Mouse (Mus musculus): ENCODE data around the gene Dhps.
"Not testable (repeated sequence)": the region's sequence is repeated elsewhere in the genome, so short reads cannot be mapped to it uniquely, and the experiment has no call there.

Gene Dhps

GRCm38 (mm10) chr8:85062603-85063002, 9.0 kb upstream of the Dhps start:
- DNase-seq (ENCODE audit: low spot score): no peak

- DNase-seq (ENCODE audit: low spot score): no peak
Observed at GRCm38 (mm10) chr8:85065213-85065612, 6.3 kb upstream of the Dhps start.

GRCm38 (mm10) chr8:85067155-85067554, 4.4 kb upstream of the Dhps start:
- DNase-seq (ENCODE audit: low spot score): no peak

- no peak for DNase-seq (ENCODE audit: low spot score)
Observed at GRCm38 (mm10) chr8:85067982-85068381, 3.6 kb upstream of the Dhps start, which contains the start of gene Gm5741. Gene Gm5741 (minus strand): TSS chr8:85067982.

GRCm38 (mm10) chr8:85071041-85071440, 516 bp upstream of the Dhps start:
- DNase-seq (ENCODE audit: low spot score): peak; percentile 44

- no peak for DNase-seq (ENCODE audit: low spot score)
Observed at GRCm38 (mm10) chr8:85072364-85072929, 890 bp downstream of the Dhps start.

GRCm38 (mm10) chr8:85073041-85073612, 1.6 kb downstream of the Dhps start:
- no peak for DNase-seq (ENCODE audit: low spot score)

GRCm38 (mm10) chr8:85074167-85074566, 2.6 kb downstream of the Dhps start:
- no peak for DNase-seq (ENCODE audit: low spot score)

- no peak for DNase-seq (ENCODE audit: low spot score)
Observed at GRCm38 (mm10) chr8:85074617-85075016, 3.1 kb downstream of the Dhps start.

GRCm38 (mm10) chr8:85076001-85076400, 4.4 kb downstream of the Dhps start:
- DNase-seq (ENCODE audit: low spot score): peak; percentile 58

GRCm38 (mm10) chr8:85076993-85077392, 5.4 kb downstream of the Dhps start:
- peak; percentile 93 for DNase-seq (ENCODE audit: low spot score)

GRCm38 (mm10) chr8:85080214-85080531, 8.6 kb downstream of the Dhps start:
- no peak for DNase-seq (ENCODE audit: low spot score)

GRCm38 (mm10) chr8:85080532-85081215, 9.1 kb downstream of the Dhps start, which contains the start of gene Wdr83os:
Gene Wdr83os (plus strand): TSS chr8:85080740.
- DNase-seq (ENCODE audit: low spot score): peak; percentile 85

- DNase-seq (ENCODE audit: low spot score): peak; percentile 72
Observed at GRCm38 (mm10) chr8:85081216-85081555, 9.6 kb downstream of the Dhps start, which contains the start of gene Wdr83. Gene Wdr83 (minus strand): TSS chr8:85081306.

- DNase-seq (ENCODE audit: low spot score): not testable (repeated sequence)
Observed at GRCm38 (mm10) chr8:85082169-85082568, 10.6 kb downstream of the Dhps start.

- DNase-seq (ENCODE audit: low spot score): peak; percentile 88
Observed at GRCm38 (mm10) chr8:85083108-85083813, 11.7 kb downstream of the Dhps start, which contains the start of gene Man2b1. Gene Man2b1 (plus strand): TSS chr8:85083270.

- no peak for DNase-seq (ENCODE audit: low spot score)
Observed at GRCm38 (mm10) chr8:85084633-85085032, 13.1 kb downstream of the Dhps start.

- no peak for DNase-seq (ENCODE audit: low spot score)
Observed at GRCm38 (mm10) chr8:85086238-85086637, 14.7 kb downstream of the Dhps start.

GRCm38 (mm10) chr8:85088771-85089170, 17.2 kb downstream of the Dhps start:
- no peak for DNase-seq (ENCODE audit: low spot score)

- DNase-seq (ENCODE audit: low spot score): no peak
Observed at GRCm38 (mm10) chr8:85090856-85091255, 19.3 kb downstream of the Dhps start.

- DNase-seq (ENCODE audit: low spot score): no peak
Observed at GRCm38 (mm10) chr8:85091526-85092090, 20.1 kb downstream of the Dhps start.

GRCm38 (mm10) chr8:85095051-85095450, 23.5 kb downstream of the Dhps start:
- DNase-seq (ENCODE audit: low spot score): no peak

All from embryo, embryonic 10.5 days (tissue).